Mouse (Mus musculus): ENCODE results near the gene Med15.

Med15 gene

GRCm38 (mm10) chr16:17729974-17730373 is 2.7 kb downstream of the Med15 start:
- DNase-seq = no peak

GRCm38 (mm10) chr16:17727179-17727861 is 5.4 kb downstream of the Med15 start:
- peak; percentile 52 to 61 for DNase-seq

- DNase-seq = no peak
Measured at GRCm38 (mm10) chr16:17724448-17724847, 8.2 kb downstream of the Med15 start.

- DNase-seq = no peak
Measured at GRCm38 (mm10) chr16:17723325-17723626, 9.4 kb downstream of the Med15 start.

- DNase-seq = peak; percentile 89 to 91
Measured at GRCm38 (mm10) chr16:17722461-17723324, 10.0 kb downstream of the Med15 start.

- DNase-seq = no peak
Measured at GRCm38 (mm10) chr16:17721822-17722460, 10.8 kb downstream of the Med15 start.

- no peak for DNase-seq
Measured at GRCm38 (mm10) chr16:17721114-17721808, 11.4 kb downstream of the Med15 start.

GRCm38 (mm10) chr16:17717791-17718190 is 14.9 kb downstream of the Med15 start:
- no peak for DNase-seq

GRCm38 (mm10) chr16:17707541-17707940 is 25.1 kb downstream of the Med15 start:
- peak in 1 of 2 experiments; percentile 21 for DNase-seq

- no peak for DNase-seq
Measured at GRCm38 (mm10) chr16:17701043-17701405, 31.7 kb downstream of the Med15 start.

GRCm38 (mm10) chr16:17700386-17701042 is 32.2 kb downstream of the Med15 start:
- no peak for DNase-seq

GRCm38 (mm10) chr16:17694860-17695259 is 37.8 kb downstream of the Med15 start:
- DNase-seq = no peak

GRCm38 (mm10) chr16:17669886-17670285 is 62.8 kb downstream of the Med15 start:
- DNase-seq = no peak

- DNase-seq = no peak
Measured at GRCm38 (mm10) chr16:17665568-17665967, 67.1 kb downstream of the Med15 start.

GRCm38 (mm10) chr16:17656212-17656871 is 76.3 kb downstream of the Med15 start:
- peak in 1 of 2 experiments; percentile 13 for DNase-seq

GRCm38 (mm10) chr16:17654188-17654795 is 78.4 kb downstream of the Med15 start:
- no peak for DNase-seq

GRCm38 (mm10) chr16:17653601-17654000 is 79.1 kb downstream of the Med15 start:
- no peak for DNase-seq

GRCm38 (mm10) chr16:17652607-17653006 is 80.1 kb downstream of the Med15 start:
- no peak for DNase-seq

GRCm38 (mm10) chr16:17650711-17651110 is 82.0 kb downstream of the Med15 start:
- DNase-seq = no peak

GRCm38 (mm10) chr16:17649925-17650605 is 82.6 kb downstream of the Med15 start:
- no peak for DNase-seq
